Mouse (Mus musculus): Measurements from ENCODE around the gene Hoxd3.

Gene Hoxd3

DNA sequence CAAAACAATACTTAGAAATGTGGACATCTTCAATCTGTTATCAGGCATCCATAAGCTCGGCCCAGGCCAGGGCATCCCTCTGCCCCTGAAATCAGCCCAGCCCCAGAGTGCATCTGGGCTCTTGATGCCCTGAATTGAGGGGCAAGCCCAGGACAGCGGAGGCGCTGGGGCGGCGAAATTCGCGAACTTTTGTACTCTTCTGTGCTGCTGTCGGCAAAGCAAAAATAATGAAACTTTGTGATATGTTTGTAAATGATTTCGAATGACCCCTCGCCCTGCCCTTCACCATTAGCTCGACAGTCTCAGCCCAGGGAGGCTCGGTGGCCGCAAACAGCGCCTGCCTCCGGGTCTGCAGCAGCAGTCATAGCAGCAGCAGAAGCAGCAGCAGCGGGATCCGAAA lies 13.4 kb downstream of the Hoxd3 start:
- no peak for ATAC-seq (ENCODE audit: insufficient number of reproducible peaks, low FRiP score, low TSS enrichment)

DNA sequence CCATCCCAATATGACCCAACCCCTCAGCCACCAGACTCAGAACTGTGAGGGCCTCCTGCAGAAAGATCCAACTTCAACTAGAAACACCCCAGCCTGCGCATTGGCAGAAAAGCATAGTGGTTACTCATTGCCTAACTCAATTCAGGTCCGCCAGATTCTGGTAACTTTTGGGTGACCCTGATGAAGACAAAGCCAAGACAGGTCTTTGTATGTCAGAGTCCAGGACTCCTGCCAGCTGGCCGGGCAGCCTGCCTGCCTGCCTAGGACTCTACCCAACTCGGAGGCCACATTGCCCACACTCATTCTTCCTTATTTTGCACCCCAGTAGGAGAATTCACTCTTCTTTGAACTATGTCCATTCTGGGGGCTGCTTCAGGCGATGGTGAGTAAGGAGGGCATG lies 14.8 kb downstream of the Hoxd3 start, which contains the start of gene Gm28230:
TSS of gene Gm28230 (plus strand) at position 178 of the 400 bp plus-strand sequence.
- no peak for ATAC-seq (ENCODE audit: insufficient number of reproducible peaks, low FRiP score, low TSS enrichment)

DNA sequence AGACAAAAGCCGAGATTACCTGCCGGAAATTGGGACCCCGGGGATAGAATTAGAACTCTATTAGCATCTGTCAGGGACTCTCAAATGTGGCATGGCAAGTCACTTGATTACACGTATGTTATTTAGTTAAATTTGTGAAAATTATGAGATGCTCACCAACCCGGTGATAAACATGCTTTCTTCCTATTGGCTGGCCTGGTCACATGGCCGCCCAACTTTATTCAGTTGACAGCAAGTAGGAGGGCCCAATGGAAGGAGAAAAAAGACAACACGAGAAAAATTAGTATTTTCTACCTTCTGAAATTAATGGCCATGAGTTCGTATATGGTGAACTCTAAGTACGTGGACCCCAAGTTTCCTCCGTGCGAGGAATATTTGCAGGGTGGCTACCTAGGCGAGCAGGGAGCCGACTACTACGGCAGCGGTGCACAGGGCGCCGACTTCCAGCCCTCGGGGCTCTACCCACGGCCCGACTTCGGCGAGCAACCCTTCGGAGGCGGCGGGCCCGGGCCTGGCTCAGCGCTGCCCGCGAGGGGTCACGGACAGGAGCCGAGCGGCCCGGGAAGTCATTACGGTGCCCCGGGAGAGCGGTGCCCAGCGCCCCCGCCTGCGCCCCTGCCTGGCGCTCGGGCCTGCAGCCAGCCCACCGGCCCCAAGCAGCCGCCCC lies 15.4 kb downstream of the Hoxd3 start:
- ATAC-seq (ENCODE audit: insufficient number of reproducible peaks, low FRiP score, low TSS enrichment) = no peak

DNA sequence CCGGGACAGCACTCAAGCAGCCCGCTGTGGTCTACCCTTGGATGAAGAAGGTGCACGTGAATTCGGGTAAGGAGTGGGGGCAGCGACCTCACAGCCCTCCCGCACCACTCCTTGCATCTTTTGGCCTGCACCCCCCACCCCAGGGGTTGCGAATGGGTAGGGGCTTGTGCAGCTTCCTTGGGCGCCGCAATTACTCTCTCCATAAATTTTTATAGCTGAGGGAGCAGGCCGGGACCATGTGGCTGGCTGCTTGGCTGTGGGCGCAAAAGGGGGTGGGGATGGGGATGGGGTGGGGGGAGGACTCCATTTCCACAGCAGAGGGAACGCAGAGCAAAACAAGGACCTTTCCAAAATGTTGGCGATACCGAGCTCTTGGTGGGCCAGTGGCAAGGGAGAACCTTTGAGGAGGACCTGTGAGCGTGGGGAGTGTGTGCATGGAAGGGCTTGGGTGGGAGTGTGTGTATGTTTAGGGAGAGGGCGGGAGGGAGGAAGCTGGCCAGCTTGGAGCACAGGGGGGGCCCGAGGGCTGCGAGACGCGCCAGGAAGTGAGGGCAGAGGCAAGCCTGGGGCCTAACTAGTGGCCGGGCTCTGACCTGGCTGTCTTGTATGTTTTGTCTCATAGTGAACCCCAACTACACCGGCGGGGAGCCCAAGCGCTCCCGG lies 16.0 kb downstream of the Hoxd3 start:
- no peak for ATAC-seq (ENCODE audit: insufficient number of reproducible peaks, low FRiP score, low TSS enrichment)

DNA sequence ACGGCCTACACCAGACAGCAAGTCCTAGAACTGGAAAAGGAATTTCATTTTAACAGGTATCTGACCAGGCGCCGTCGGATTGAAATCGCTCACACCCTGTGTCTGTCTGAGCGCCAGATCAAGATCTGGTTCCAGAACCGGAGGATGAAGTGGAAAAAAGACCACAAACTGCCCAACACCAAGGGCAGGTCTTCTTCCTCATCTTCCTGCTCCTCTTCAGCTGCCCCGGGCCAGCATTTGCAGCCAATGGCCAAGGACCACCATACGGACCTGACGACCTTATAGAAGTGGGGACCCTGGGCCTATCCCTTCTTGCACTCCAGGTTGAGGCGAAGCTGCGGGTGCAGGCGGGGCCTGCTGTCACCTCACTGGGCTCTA lies 16.6 kb downstream of the Hoxd3 start:
- ATAC-seq (ENCODE audit: insufficient number of reproducible peaks, low FRiP score, low TSS enrichment) = no peak

DNA sequence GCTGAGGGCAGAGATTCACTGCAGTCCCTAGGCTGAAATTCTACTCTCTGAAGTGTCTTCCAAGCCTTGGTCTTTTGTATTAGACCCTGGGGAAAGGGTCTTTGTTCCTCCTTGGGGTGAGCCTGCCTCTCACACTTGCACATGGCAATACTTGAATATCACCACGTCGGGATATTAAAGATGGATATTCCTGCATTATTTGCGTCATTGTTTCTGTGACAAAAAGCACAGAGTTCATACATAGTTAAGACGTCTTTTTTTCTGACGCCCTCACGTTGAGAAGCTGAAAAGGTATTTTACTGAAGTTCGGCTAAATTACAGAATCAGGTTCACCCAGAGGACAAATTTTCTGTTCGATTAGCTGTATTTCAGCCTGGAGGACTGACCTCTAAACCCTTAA lies 18.6 kb downstream of the Hoxd3 start:
- ATAC-seq (ENCODE audit: insufficient number of reproducible peaks, low FRiP score, low TSS enrichment) = no peak

DNA sequence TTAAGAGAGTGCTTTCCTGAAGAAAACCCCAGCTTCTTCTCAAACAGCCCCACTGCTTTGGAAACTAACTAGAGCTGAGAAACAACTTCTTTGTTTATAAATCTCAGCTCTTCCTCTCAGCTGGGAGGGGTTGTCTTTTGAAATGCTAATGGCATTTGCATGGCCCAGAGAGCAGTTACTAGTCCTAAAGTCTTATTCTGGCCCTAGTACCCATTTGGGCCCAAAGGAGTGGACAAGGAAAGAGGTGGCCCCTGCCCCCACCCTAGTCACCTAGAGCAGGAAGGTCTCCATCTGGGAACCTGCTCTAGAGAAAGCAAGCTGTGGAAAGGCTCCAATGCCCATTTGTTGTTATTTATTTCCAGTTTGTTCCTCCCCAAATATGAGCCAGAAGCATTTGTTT lies 19.3 kb downstream of the Hoxd3 start:
- no peak for ATAC-seq (ENCODE audit: insufficient number of reproducible peaks, low FRiP score, low TSS enrichment)

DNA sequence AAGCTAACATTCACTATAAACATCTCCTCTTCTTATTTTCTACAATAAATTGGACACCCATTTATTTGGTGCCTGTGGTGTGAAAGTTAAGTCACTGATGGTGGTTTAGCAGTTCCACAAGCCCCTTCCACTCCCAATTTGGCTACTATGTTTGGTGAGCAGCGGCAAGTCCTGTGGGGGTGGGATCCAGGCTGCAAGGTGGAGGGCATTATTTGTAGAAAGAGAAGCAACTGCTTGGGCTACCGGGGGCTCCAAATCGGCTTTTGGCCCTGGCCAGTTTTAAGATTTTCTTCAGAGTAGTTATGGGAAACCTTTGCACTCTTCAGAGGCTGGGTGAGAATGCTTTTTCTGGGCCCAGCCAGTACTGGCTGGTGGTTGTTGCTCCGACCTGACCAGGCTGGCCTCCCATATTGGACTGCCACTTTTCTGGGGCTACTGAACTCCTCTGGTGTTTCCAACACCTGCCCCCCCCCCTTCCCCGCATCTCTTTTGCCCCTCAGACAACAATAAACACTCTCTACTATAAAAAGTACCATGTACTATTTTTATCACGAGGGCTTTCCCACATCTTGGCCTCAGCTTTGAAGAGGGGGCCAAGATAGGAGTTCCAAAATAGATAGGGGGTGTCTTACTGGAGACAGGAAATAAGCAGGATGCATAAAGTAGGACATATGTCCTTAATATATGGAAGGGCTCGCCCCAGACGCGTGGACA lies 20.2 kb downstream of the Hoxd3 start:
- ATAC-seq (ENCODE audit: insufficient number of reproducible peaks, low FRiP score, low TSS enrichment) = no peak

DNA sequence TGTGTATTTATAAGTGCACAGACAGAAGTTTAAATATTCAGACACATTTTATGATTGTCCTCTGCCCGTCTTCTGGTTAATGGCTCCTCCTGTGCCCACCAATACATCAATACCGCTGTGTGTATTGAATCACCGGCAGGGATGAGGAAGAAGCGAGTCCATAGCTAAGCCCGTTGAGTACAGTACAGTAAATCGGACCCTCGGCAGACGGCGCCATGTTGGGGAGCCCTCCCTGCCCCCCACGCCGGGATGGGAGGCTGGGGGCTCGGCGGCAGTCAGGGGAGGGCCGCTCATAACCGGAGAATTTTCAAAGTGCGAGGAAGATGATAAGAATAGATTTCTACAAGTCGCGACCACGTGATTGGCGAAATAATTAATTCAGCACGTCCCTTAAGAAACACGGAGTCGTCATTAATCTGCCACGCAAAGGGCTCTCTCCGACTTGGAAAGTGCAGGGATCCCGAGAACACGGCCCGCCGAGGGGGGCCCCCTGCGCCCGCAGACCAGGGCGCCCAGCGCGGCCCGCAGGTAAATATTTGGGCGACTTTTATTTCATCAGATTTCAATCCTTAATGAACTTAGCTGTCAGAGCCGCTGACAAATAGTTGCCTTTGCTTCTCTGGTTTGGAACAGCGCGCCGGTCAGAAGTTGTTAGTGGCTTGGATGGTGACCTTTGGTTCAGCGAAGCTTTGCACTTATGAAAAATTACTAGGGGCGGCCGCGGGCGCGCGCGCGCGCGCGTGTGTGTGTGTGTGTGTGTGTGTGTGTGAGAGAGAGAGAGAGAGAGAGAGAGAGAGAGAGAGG lies 21.0 kb downstream of the Hoxd3 start:
- ATAC-seq (ENCODE audit: insufficient number of reproducible peaks, low FRiP score, low TSS enrichment) = no peak

DNA sequence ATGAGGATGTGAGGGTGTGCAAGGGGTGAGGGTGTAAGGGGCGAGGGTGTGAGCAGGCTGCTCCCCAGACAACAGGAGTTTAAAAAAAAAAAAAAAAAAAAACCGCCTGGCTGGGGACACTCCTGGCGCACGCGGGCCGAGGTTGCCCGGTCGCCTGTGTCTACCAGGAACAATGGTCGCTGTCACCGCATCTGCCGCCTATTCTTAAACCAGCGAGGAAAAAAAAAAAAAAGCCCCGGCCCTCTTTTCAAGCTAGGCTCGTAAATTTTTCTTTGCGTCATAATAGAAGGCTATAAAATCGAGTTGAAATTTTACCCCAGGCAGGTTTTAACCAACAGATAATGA lies 21.6 kb downstream of the Hoxd3 start:
- ATAC-seq (ENCODE audit: insufficient number of reproducible peaks, low FRiP score, low TSS enrichment) = no peak

DNA sequence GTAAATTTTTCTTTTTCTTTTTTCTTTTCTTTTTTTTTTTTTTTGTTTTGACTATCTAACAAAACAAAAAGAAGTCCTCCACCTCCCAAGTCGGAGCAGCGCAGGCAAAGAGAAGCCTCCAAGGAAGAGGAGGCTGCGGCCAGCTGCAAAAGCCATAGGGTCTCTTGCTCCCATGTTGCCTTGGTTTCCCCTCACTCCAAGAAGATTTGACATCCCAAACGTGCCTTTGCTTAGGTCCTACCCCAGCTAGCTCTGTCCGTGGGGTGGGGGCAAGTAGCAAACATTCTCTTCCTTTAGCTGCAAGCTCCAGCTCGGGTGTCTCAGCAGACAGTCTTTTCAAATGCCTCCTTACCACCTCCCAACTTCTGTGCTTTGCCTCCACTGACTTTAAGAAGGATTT lies 22.0 kb downstream of the Hoxd3 start:
- no peak for ATAC-seq (ENCODE audit: insufficient number of reproducible peaks, low FRiP score, low TSS enrichment)

DNA sequence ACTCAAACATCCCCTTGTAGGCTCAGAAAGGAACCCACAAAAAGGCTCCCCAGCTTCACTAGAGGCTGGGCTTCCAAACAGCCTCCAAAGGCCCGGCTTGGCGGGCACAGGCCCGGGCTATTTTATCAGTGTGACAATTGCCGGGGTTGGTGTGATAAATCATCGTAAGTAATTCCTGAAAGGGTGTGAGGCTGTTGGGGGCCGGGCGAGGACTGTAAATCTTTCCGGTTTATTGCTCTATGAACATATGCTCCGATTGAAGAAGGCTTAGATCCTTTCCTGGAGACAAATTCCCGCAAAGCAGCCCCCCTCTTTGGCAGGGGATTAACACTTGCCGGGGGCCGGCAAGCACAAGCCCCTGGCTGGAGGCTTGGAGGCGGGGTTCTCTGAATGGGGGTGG lies 22.7 kb downstream of the Hoxd3 start:
- no peak for ATAC-seq (ENCODE audit: insufficient number of reproducible peaks, low FRiP score, low TSS enrichment)

DNA sequence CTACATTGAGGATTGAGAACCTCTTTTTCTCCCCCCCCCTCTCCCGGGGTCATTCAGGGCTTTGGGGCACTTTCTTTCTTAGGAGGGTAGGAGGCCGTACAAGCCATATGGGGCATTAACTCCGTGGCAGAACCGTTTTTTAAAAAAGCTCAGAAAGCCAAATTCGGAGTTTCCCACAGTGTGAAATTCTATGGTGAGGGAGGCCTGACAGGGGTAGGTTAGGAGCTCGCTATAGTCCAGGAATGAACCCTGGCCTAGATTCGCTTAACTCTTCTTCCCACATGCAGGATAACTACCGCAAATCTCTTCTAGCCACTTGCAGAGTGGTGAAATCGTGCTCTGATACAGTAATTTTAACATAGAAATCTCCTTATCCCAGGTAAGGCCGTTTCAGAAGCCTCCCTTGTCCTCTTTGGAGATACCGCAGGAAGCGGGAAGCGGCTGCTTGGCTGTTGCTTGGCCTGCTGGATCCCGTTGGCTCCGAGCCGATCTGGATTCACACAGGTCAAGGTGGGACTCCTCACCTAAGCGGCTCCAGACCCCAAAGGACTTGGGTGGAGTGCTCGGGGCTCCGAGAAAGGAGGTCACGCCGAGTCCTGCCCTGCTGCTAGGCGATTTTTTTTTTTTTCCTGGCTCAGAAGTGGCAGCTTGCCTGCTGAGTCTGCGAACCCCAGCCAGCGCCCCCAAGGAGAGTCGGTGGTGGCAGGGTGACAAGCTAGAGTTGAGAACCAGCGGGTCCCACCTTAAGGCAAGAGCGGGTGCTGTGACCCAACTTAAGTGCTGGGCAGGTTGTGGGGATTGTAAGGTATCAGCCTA lies 23.5 kb downstream of the Hoxd3 start:
- no peak for ATAC-seq (ENCODE audit: insufficient number of reproducible peaks, low FRiP score, low TSS enrichment)

DNA sequence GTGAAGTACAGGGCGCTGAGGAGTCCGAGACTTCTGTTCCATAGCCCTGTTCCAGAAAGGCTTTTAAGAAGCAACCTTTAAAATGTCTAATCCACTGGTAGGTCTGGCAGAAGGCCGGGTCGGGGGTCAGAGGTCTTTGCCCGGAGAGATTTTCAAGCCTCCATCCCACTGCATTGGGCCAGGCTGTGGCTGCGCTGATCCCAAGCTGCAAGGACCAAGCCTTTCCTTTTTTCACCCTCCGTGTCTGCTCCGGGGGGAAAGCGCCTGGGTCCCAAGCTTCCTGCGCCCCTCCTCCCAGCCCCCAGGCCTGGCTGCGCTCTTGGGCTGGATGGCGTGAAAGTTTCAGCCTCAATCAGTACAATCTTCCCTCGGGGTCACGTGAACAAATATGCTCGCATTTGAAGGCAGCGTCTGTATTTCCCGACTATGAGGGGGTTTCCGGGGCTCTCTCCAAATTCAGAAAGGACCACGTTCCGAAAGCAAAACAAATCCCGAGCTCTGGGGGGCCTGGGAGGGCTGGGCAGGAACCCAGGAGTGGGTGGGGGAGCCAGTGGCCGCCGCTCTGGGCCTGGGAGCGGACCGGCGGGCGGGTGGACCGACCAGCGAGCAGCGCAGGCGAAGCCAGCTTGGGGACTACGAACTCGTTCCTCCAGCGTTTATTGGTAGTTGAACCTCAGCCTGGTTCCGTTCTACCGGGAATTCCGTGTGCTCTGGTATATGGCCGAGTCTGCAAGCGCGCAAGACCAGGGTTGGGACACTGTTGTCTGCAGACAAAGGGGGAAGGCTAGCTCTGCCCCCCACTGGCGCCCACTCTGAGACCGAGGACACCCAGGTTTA lies 24.3 kb downstream of the Hoxd3 start:
- no peak for ATAC-seq (ENCODE audit: insufficient number of reproducible peaks, low FRiP score, low TSS enrichment)

DNA sequence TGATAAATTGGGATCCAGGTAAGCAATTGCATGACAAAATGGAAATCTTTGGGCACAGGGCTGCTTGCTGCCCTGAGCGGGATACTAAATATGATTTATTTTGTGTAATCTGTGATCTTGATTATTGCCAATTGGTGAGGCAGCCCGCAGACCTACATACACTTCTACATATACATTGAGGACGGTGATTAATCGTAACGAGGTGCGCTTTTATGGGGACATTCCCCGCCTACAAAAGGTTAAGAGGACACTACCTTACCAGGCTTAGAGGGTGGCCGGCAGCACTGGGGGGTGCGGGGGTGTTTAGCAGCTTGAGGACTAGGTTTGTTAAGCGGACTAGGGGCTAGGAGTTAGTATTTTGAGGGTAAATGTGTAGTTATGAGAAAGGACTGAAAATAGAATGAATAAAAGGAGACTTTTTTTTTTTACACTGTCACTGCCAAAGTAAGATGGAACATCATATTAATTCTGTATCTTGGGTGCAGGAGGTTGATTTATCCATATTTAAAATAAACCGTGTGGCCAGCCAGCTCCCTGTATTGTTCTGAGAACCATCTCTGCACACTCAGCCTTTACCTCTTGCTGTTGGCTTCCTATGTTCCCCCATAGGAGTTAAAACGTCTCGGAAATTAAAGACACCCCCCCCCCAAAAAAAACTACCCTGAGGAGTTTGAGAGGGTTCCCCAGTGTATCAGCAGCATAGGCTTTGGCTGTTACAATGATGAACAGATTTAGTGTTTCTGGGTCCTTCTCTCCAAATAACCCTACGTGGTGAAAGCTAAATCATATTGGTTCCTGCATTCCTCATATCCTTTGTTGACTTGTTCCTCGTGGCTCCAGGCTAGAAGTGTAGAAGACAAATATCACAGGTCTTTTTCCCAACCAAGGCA lies 25.2 kb downstream of the Hoxd3 start:
- ATAC-seq (ENCODE audit: insufficient number of reproducible peaks, low FRiP score, low TSS enrichment) = no peak

DNA sequence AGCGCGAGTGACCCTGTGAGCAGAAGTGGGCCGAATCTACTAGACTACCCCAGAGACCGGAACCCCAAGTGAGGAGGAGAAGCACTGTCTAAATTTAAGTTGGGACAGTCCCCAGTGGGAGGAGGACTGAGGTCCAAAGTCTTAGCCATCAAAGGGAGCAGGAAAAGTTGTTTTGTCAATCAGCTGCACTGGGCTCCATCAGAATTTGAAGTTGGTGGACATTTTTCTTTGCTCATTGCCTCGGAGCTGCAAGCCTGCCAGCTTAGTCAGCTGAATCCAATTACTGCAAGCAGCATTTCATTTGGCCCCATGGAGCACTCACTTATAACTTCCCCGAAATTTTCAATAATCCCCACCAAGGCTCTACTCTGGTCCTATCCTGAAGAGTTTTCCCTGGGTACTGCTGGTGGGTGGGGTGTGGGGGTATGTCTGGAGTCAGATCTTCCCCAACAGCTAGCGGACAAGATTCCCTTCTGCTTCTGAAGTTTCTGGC lies 25.9 kb downstream of the Hoxd3 start:
- ATAC-seq (ENCODE audit: insufficient number of reproducible peaks, low FRiP score, low TSS enrichment) = no peak

DNA sequence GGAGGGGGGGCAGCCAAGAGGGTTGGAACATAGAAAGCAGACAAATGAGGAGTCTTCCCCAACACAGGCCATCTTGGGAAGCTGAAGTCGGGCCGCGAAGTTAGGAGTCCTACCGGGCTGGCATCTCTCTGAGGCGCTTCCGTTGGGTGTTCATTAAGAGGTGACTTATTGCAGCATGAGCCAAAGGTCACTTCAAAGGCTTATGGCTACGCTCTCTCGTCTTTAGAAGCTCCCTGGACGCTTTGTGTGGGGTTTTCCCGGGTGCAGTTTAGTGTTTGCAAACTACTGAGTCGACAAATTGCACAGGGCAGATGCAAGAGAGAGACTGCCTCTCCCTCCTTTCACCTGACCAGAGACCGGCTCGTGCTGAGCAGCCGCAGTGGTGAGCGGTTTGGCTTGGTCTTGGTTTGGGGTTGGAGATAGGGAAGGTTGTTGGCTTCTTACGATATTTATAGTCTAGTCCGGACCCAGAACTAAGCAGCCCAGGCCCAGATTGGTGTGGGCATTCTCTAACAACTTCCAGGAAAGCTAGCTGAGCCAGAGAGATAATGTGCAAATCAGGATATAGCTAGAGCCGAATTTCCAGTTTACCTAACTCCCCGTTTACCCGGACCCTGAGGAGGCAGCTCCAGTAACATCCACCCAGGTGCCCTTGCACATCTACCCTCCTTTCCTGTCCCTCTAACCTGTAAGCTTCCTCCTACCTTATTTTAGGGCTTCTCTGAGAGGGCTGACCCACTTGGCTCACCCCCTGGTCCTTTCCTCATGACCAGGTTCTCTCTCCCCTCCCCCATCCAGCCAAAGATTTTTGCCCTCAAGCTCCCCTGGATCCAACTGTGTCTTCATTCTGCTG lies 27.1 kb downstream of the Hoxd3 start:
- ATAC-seq (ENCODE audit: insufficient number of reproducible peaks, low FRiP score, low TSS enrichment) = no peak
